Mouse (Mus musculus) kidney, adult 2 months (tissue): ENCODE measurements around the gene Zfp90.

Source experiments
- CTCF ChIP-seq: fragments of 200-500 bp; conservative IDR thresholded peaks from 2 replicates; pipeline ENCODE4 v1.5.1; 2011; ENCODE audit warnings: low read depth, mild to moderate bottlenecking, control low read depth, low read length, moderate library complexity, mixed read lengths; ENCODE audit not compliant: insufficient read depth, insufficient read length
- POLR2A ChIP-seq: fragments of 200-500 bp; IDR thresholded peaks from one replicate; pipeline ENCODE4 v1.6.1; 2011; ENCODE audit warnings: low read depth, low read length, control low read depth

- no peak for TF ChIP-seq CTCF
- TF ChIP-seq POLR2A, result no peak
Observed at GRCm38 (mm10) chr8:106379357-106379756, 35.8 kb upstream of the Zfp90 start.
